Mouse (Mus musculus) spleen, adult 2 months (tissue): Measurements from ENCODE around the gene Hdac9.

Source experiments
- CTCF ChIP-seq: fragments of 200-500 bp; IDR thresholded peaks from 2 replicates; pipeline ENCODE4 v1.5.1; 2011; ENCODE audit warnings: mild to moderate bottlenecking, inconsistent platforms; ENCODE audit not compliant: insufficient read depth, insufficient read length, insufficient replicate concordance; ENCODE audit errors: extremely low read depth
- POLR2A ChIP-seq: fragments of 200-500 bp; IDR thresholded peaks from 2 replicates; pipeline ENCODE4 v1.6.1; 2011; ENCODE audit warnings: low read depth, low read length, inconsistent platforms

DNA sequence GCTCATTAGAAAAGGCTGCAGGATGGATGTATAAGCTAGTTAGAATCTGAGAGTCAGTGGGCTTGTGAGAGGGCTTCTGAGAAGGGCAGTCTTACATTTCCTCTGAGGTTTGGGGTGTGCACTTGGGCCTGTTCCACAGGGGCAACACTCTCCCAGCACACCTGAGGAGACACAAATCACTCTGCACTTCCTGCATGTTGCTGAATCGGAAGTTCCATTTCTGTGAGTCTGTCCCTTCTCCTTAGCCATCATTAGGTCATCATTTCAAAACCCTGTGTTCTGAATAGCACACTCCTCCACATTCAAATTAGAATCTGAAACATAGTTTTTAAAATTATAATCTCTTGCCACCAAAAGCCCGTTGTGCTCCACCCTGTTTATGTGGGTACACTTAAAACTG, 354.6 kb downstream of the Hdac9 start:
- TF ChIP-seq CTCF, result no peak
- no peak for TF ChIP-seq POLR2A
